Mouse (Mus musculus): ENCODE results near the gene Mvb12a.

- no peak for TF ChIP-seq CTCF (IDR thresholded peaks at IDR 0.05; ENCODE audit: low read depth, low read length)
- TF ChIP-seq POLR2A (IDR thresholded peaks at IDR 0.05; ENCODE audit: insufficient read depth, low read length): no peak
- TF ChIP-seq EP300 (IDR thresholded peaks at IDR 0.05; ENCODE audit: insufficient read depth, low read depth, low read length): no peak
These were observed 26.2 kb downstream of the Mvb12a start for GRCm38 (mm10) chr8:71568941-71569340.

All from ES-Bruce4 (cell line).